Mouse (Mus musculus): ENCODE data around the gene Bst1.

DNA sequence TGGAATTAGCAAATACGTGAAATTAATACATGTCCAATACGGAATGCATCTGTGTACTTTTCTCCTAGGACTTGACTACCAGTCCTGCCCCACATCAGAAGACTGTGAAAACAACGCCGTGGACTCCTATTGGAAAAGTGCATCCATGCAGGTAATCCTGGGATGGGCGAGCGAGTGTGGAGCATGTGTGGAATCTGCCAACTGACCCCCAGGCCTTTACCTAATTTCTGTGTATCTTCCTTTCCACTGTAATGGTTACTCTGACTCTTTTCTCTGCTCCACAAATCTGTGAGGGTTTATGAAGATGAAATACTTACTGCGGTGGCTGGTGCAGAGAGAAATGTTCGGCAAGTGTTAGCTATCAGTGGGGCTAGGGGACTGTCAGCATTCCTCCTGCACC lies 3.5 kb downstream of the Bst1 start:
- TF ChIP-seq POLR2A (IDR thresholded peaks at IDR 0.05; ENCODE audit: low read depth, low read length): no peak
- TF ChIP-seq CTCF (IDR thresholded peaks at IDR 0.05; ENCODE audit: borderline replicate concordance, insufficient read depth, low read length): no peak
